In the genomic region with DNA sequence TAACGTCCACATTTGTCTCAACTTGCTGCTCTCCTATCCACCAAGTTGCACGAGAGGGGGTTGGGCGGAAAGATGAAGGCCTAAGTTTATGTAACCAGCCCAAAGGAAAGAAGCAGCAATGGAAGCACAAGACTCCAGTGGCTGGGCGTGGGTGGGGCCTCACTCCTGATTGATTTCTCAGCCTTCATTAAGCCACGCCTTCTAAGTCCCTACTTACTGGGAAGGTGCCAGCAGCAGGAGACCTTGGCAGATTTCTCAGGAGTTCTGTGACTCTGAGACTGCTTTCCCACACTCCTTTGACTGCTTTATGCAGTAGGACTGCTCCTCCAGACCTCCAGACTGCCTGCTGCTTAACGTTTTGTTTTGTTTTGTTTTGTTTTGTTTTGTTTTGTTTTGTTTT, we compare ENCODE assay signal across 9 mouse cellular contexts.
DNase-seq lines count a peak whose midpoint lies in the region; ATAC-seq and TF ChIP-seq lines count a peak whose summit lies in the region.
"Had no signal": no experiment of that assay in that cellular context is flagged by ENCODE, and none has a peak within 500 bp of the region (broad histone marks: within the 10 kb centered on the region; RNA-seq: fewer than 3 reads in every experiment).

No protein-coding gene starts in this region.

- H3K9ac ChIP-seq in forebrain, embryonic 16.5 days (replicated peaks; ENCODE audit: low read depth, low read length) = no peak overlapping the region
- no peak overlapping the region for H3K9ac ChIP-seq in forebrain, embryonic 13.5 days
- no peak overlapping the region for H3K9ac ChIP-seq in midbrain, embryonic 14.5 days (replicated peaks; ENCODE audit: low read length)
- no peak overlapping the region for H3K9ac ChIP-seq in midbrain, embryonic 15.5 days
- H3K9ac ChIP-seq in limb, embryonic 14.5 days (ENCODE audit: low read depth, low read length, severe bottlenecking) = no peak overlapping the region

- H3K4me3 ChIP-seq in forebrain, embryonic 16.5 days (replicated peaks; ENCODE audit: low read length) = no peak overlapping the region
- no peak overlapping the region for H3K4me3 ChIP-seq in forebrain, embryonic 13.5 days
- H3K4me3 ChIP-seq in midbrain, embryonic 14.5 days (replicated peaks; ENCODE audit: low read depth, low read length) = no peak overlapping the region
- H3K4me3 ChIP-seq in midbrain, embryonic 15.5 days = no peak overlapping the region
- H3K4me3 ChIP-seq in limb, embryonic 14.5 days (replicated peaks; ENCODE audit: low read length) = no peak overlapping the region

- H3K27ac ChIP-seq in forebrain, embryonic 16.5 days (ENCODE audit: low read length) = no peak overlapping the region
- H3K27ac ChIP-seq in forebrain, embryonic 13.5 days = no peak overlapping the region
- H3K27ac ChIP-seq in midbrain, embryonic 14.5 days (replicated peaks; ENCODE audit: low read depth, low read length) = no peak overlapping the region
- no peak overlapping the region for H3K27ac ChIP-seq in midbrain, embryonic 15.5 days
- no peak overlapping the region for H3K27ac ChIP-seq in limb, embryonic 14.5 days (replicated peaks; ENCODE audit: low read depth, low read length)

- peak; percentile 32 for DNase-seq in midbrain, embryonic 14.5 days
- peak; percentile 42 for DNase-seq in limb, embryonic 14.5 days (ENCODE audit: low spot score)
- peak; percentile 57 for DNase-seq in testis, postnatal 10 days (ENCODE audit: low spot score)
- no peak for DNase-seq in cerebellum, postnatal 36 days
- DNase-seq in urinary bladder, postnatal 14 days (ENCODE audit: low spot score) = no peak

- 0 out of 2 replicates have a peak, but pooled peaks have one; percentile 31 for ATAC-seq in forebrain, embryonic 16.5 days
- no peak for ATAC-seq in forebrain, embryonic 13.5 days
- ATAC-seq in midbrain, embryonic 14.5 days (ENCODE audit: low FRiP score, low TSS enrichment) = no peak
- no peak for ATAC-seq in midbrain, embryonic 15.5 days (replicated peaks)
- no peak for ATAC-seq in limb, embryonic 14.5 days (ENCODE audit: low FRiP score, low read depth)
- ATAC-seq: intestine, postnatal 0 days had no signal

- H3K9me3 ChIP-seq in forebrain, embryonic 16.5 days (ENCODE audit: control insufficient read depth, low read length) = no peaks in the 10 kb centered on the region
- no peaks in the 10 kb centered on the region for H3K9me3 ChIP-seq in forebrain, embryonic 13.5 days (replicated peaks)
- H3K9me3 ChIP-seq in midbrain, embryonic 14.5 days (ENCODE audit: control insufficient read depth, low read length) = no peaks in the 10 kb centered on the region
- no peaks in the 10 kb centered on the region for H3K9me3 ChIP-seq in midbrain, embryonic 15.5 days
- H3K9me3 ChIP-seq in limb, embryonic 14.5 days (ENCODE audit: control insufficient read depth, low read length) = no peaks in the 10 kb centered on the region

- no peak for TF ChIP-seq POLR2A in limb, embryonic 14.5 days (IDR thresholded peaks at IDR 0.05; ENCODE audit: borderline replicate concordance, extremely low read depth, insufficient read depth, insufficient read length)

- H3K36me3 ChIP-seq in forebrain, embryonic 16.5 days (ENCODE audit: control insufficient read depth, insufficient read depth) = no peaks in the 10 kb centered on the region
- no peaks in the 10 kb centered on the region for H3K36me3 ChIP-seq in forebrain, embryonic 13.5 days (ENCODE audit: poor library complexity, severe bottlenecking)
- H3K36me3 ChIP-seq in midbrain, embryonic 14.5 days (ENCODE audit: control insufficient read depth, insufficient read depth, low read length) = no peaks in the 10 kb centered on the region
- H3K36me3 ChIP-seq in midbrain, embryonic 15.5 days (replicated peaks) = no peaks in the 10 kb centered on the region
- H3K36me3 ChIP-seq in limb, embryonic 14.5 days (ENCODE audit: control insufficient read depth, insufficient read depth, low read length) = no peaks in the 10 kb centered on the region

- no peak overlapping the region for H3K4me2 ChIP-seq in forebrain, embryonic 16.5 days (ENCODE audit: low read length)
- no peak overlapping the region for H3K4me2 ChIP-seq in forebrain, embryonic 13.5 days
- no peak overlapping the region for H3K4me2 ChIP-seq in midbrain, embryonic 14.5 days (ENCODE audit: low read length)
- H3K4me2 ChIP-seq in midbrain, embryonic 15.5 days = no peak overlapping the region
- no peak overlapping the region for H3K4me2 ChIP-seq in limb, embryonic 14.5 days (replicated peaks; ENCODE audit: low read depth, low read length, severe bottlenecking)

- WGBS in forebrain, embryonic 16.5 days = 44% methylated on average over 6 of the region's 6 CpGs
- WGBS in forebrain, embryonic 13.5 days = 40% methylated on average over 6 of the region's 6 CpGs
- 47% methylated on average over 6 of the region's 6 CpGs for WGBS in midbrain, embryonic 14.5 days
- 44% methylated on average over 6 of the region's 6 CpGs for WGBS in midbrain, embryonic 15.5 days
- WGBS in limb, embryonic 14.5 days = 40% methylated on average over 6 of the region's 6 CpGs

- peaks cover 4% of the 10 kb centered on the region; the same call in 1 of the 2 replicates for H3K4me1 ChIP-seq in forebrain, embryonic 16.5 days (replicated peaks; ENCODE audit: control insufficient read depth, insufficient read depth, low read length)
- peaks cover 9% of the 10 kb centered on the region for H3K4me1 ChIP-seq in forebrain, embryonic 13.5 days
- no peaks in the 10 kb centered on the region for H3K4me1 ChIP-seq in midbrain, embryonic 14.5 days (ENCODE audit: control insufficient read depth, insufficient read depth, low read length)
- H3K4me1 ChIP-seq in midbrain, embryonic 15.5 days = no peaks in the 10 kb centered on the region
- no peaks in the 10 kb centered on the region for H3K4me1 ChIP-seq in limb, embryonic 14.5 days (ENCODE audit: control insufficient read depth, insufficient read depth, low read length)

- H3K27me3 ChIP-seq in forebrain, embryonic 16.5 days (replicated peaks; ENCODE audit: control insufficient read depth, insufficient read depth, low read length) = no peaks in the 10 kb centered on the region
- no peaks in the 10 kb centered on the region for H3K27me3 ChIP-seq in forebrain, embryonic 13.5 days
- H3K27me3 ChIP-seq in midbrain, embryonic 14.5 days (ENCODE audit: control insufficient read depth, insufficient read depth, low read length) = no peaks in the 10 kb centered on the region
- H3K27me3 ChIP-seq in midbrain, embryonic 15.5 days (replicated peaks) = no peaks in the 10 kb centered on the region
- H3K27me3 ChIP-seq in limb, embryonic 14.5 days (ENCODE audit: control insufficient read depth, insufficient read depth, low read length) = no peaks in the 10 kb centered on the region

Comparison
In these comparisons a context has a peak if more than half of its experiments do, and no peak if none do; other contexts are left out.
1. DNase-seq: peak in midbrain, embryonic 14.5 days (single experiment), limb, embryonic 14.5 days (single experiment) and testis, postnatal 10 days (single experiment); none in cerebellum, postnatal 36 days (0 of 2) and urinary bladder, postnatal 14 days (single experiment).